Mouse (Mus musculus) liver, postnatal 0 days (tissue): ENCODE measurements around the gene Abi3.

Experiments
- CTCF ChIP-seq: sonication (generic); IDR thresholded peaks from 2 replicates; pipeline ENCODE4 v1.5.1; 2016; ENCODE audit warnings: antibody characterized with exemption, low read depth
- EP300 ChIP-seq: IDR thresholded peaks from 2 replicates; pipeline ENCODE4 v1.6.1; 2016; ENCODE audit warnings: antibody characterized with exemption, low read depth, mild to moderate bottlenecking

DNA sequence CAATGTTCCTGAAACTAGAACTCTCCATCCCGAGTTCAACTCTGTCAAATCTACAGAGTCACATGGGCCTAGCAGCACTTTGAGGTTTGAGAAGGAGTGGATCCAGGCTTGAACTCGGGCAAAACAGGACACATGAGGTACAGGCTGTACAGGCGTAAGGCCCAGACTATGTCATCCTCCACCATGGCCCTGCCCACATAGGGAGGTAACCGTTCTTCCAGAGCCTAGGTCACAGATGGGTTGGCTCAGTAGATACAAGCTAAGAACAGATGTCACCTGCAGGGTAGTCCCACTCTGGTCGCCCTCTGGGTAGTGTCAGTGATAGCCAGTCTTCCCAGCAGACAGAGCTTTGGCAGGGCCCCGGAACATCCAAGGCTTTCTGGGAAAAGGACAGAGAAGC lies 55.8 kb downstream of the Abi3 start:
- no peak for TF ChIP-seq CTCF
- no peak for TF ChIP-seq EP300
